Mouse (Mus musculus): ENCODE measurements around the gene Itpr1. TPM values are rescaled to one million over a fixed set of nuclear protein-coding genes. Genes with fewer than 3 reads are reported as not detected.

The Itpr1 gene
- polyA plus RNA-seq, 2 experiments = 10.7 to 17.1 TPM

DNA sequence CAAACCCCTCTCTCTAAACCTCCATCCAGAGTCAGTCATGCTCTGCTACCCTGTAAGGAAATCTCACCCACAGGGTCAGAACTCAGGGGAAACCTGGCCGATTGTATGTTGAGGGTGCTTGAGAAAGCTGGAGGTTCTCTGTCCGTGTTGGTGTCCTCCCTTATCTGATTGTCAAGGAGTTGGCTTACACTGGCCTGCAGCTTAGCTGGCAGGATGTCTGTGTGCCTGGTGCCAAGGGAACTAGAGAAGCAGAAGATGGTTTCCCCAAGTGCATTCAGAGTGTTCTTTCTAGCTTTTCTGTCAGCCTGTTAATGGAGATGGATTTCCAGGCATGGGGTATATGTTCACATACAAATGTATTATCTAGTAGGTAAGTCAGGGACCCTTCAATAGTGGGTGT is 296.4 kb downstream of the Itpr1 start:
- Histone ChIP-seq H3K9me3 (ENCODE audit: control insufficient read depth, low read length) (no peaks in the 10 kb centered on the region), H3K4me1 (ENCODE audit: control insufficient read depth, insufficient read depth, low read length) (no peaks in the 10 kb centered on the region), H3K27ac (replicated peaks; ENCODE audit: low read depth, low read length) (no peak overlapping the region), H3K4me3 (replicated peaks; ENCODE audit: low read length) (no peak overlapping the region), H3K9ac (ENCODE audit: low read depth, low read length, severe bottlenecking) (no peak overlapping the region), H3K36me3 (ENCODE audit: control insufficient read depth, insufficient read depth, low read length) (no peaks in the 10 kb centered on the region; the same call in 1 of the 2 replicates), H3K27me3 (ENCODE audit: control insufficient read depth, insufficient read depth, low read length) (no peaks in the 10 kb centered on the region), H3K4me2 (replicated peaks; ENCODE audit: low read depth, low read length, severe bottlenecking) (no peak overlapping the region)
- 82% methylated on average over 2 of the region's 2 CpGs for WGBS
- ATAC-seq (ENCODE audit: low FRiP score, low read depth) (no peak), DNase-seq (ENCODE audit: low spot score) (no peak)
- TF ChIP-seq POLR2A (IDR thresholded peaks at IDR 0.05; ENCODE audit: borderline replicate concordance, extremely low read depth, insufficient read depth, insufficient read length) = no peak

DNA sequence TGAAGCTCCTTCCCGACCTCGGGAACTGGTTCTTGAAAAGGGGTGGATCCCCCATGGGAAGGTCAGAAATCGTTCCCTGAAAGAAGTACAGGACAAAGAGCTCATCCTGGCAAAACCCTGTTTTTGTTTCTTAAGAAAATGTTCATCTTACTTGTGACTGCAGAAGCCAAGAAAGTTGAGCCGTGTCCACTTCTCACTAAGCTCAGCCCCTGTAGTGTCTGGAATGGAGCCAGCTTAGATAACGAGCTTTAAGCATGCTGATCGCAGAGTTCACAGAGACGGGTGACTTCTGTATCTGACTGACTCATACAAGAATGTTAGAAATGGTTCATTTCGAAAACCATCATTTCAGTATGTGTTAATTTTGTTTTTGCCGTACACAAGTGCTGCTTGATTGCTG is 297.2 kb downstream of the Itpr1 start:
- Histone ChIP-seq H3K9ac (ENCODE audit: low read depth, low read length, severe bottlenecking) (no peak overlapping the region), H3K36me3 (ENCODE audit: control insufficient read depth, insufficient read depth, low read length) (no peaks in the 10 kb centered on the region; the same call in 1 of the 2 replicates), H3K9me3 (ENCODE audit: control insufficient read depth, low read length) (no peaks in the 10 kb centered on the region), H3K4me2 (replicated peaks; ENCODE audit: low read depth, low read length, severe bottlenecking) (no peak overlapping the region), H3K27ac (replicated peaks; ENCODE audit: low read depth, low read length) (no peak overlapping the region), H3K27me3 (ENCODE audit: control insufficient read depth, insufficient read depth, low read length) (no peaks in the 10 kb centered on the region), H3K4me3 (replicated peaks; ENCODE audit: low read length) (no peak overlapping the region), H3K4me1 (ENCODE audit: control insufficient read depth, insufficient read depth, low read length) (no peaks in the 10 kb centered on the region)
- 64% methylated on average over 9 of the region's 9 CpGs for WGBS
- no peak for TF ChIP-seq POLR2A (IDR thresholded peaks at IDR 0.05; ENCODE audit: borderline replicate concordance, extremely low read depth, insufficient read depth, insufficient read length)
- DNase-seq (ENCODE audit: low spot score) (no peak), ATAC-seq (ENCODE audit: low FRiP score, low read depth) (no peak)

DNA sequence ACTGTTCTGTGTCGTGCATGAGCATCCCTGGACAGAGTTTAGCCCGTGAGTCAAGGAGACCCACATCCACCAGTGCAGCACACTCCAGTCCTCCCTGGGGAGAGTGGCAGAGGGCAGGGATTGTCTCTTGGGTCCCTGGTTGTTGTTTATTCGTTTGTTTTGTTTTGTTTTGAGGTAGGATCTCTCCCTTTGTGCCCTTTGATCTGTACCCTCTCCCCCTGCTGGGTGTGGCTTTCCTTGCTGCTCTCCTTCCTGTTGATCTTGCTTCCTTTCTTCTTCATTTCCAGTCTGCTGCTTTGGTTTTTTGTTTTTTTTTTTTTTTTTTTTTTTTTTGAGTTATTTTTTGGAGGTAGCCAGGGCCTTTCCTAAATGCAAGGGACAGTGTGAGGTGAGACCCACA is 299.2 kb downstream of the Itpr1 start:
- Histone ChIP-seq H3K27me3 (ENCODE audit: control insufficient read depth, insufficient read depth, low read length) (no peaks in the 10 kb centered on the region), H3K9me3 (ENCODE audit: control insufficient read depth, low read length) (no peaks in the 10 kb centered on the region), H3K4me2 (replicated peaks; ENCODE audit: low read depth, low read length, severe bottlenecking) (no peak overlapping the region), H3K27ac (replicated peaks; ENCODE audit: low read depth, low read length) (no peak overlapping the region), H3K4me3 (replicated peaks; ENCODE audit: low read length) (no peak overlapping the region), H3K4me1 (ENCODE audit: control insufficient read depth, insufficient read depth, low read length) (peaks cover 4% of the 10 kb centered on the region; the same call in 1 of the 2 replicates), H3K9ac (ENCODE audit: low read depth, low read length, severe bottlenecking) (no peak overlapping the region), H3K36me3 (ENCODE audit: control insufficient read depth, insufficient read depth, low read length) (no peaks in the 10 kb centered on the region; the same call in 1 of the 2 replicates)
- TF ChIP-seq POLR2A (IDR thresholded peaks at IDR 0.05; ENCODE audit: borderline replicate concordance, extremely low read depth, insufficient read depth, insufficient read length) = no peak
- no peak for ATAC-seq (ENCODE audit: low FRiP score, low read depth)
- 60% methylated on average over 3 of the region's 3 CpGs for WGBS
- DNase-seq (ENCODE audit: low spot score) = no peak

DNA sequence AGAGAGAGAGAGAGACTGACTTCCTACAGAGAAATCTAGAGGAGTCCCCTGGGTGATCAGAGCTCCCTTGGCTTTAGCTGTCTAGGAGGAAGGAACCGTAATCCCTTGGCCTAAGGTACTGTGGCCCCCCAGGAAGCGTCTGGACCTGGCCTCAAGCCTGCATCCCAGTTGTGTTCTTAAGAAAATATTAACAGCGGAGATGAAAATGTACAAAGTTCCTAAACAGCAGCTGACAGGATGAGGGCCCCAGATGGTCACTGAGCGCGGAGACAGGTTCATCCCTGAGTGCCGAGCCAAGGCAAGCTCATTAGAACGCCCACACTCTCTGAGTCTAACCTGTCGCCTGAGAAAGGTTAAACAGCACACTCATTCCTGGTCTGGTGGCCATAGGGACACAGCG is 300.1 kb downstream of the Itpr1 start:
- no peak for DNase-seq (ENCODE audit: low spot score)
- Histone ChIP-seq H3K27ac (replicated peaks; ENCODE audit: low read depth, low read length) (no peak overlapping the region), H3K4me1 (ENCODE audit: control insufficient read depth, insufficient read depth, low read length) (peaks cover 8% of the 10 kb centered on the region; the same call in 1 of the 2 replicates), H3K4me3 (replicated peaks; ENCODE audit: low read length) (no peak overlapping the region), H3K9me3 (ENCODE audit: control insufficient read depth, low read length) (no peaks in the 10 kb centered on the region), H3K36me3 (ENCODE audit: control insufficient read depth, insufficient read depth, low read length) (no peaks in the 10 kb centered on the region; the same call in 1 of the 2 replicates), H3K9ac (ENCODE audit: low read depth, low read length, severe bottlenecking) (no peak overlapping the region), H3K27me3 (ENCODE audit: control insufficient read depth, insufficient read depth, low read length) (no peaks in the 10 kb centered on the region), H3K4me2 (replicated peaks; ENCODE audit: low read depth, low read length, severe bottlenecking) (no peak overlapping the region)
- 85% methylated on average over 9 of the region's 9 CpGs for WGBS
- ATAC-seq (ENCODE audit: low FRiP score, low read depth) = no peak
- TF ChIP-seq POLR2A (IDR thresholded peaks at IDR 0.05; ENCODE audit: borderline replicate concordance, extremely low read depth, insufficient read depth, insufficient read length) = no peak

DNA sequence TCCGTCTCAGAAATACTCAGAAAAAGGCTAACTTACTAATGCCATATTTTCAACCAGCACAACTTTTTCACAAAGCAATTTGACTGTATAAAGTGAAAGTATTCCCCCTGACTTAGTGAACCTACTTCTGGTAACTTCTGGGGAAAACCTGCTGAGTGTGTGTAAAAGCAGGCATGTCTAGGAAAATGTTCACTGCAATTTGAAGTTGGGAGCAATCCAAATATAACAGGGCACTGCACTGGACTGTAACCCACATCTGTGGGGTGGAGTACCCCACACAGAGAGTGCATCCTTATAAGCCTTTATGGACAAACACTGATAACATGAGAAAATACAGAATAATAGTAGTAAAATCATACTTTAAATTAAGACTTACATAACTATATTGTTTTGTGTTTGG is 303.4 kb downstream of the Itpr1 start:
- no peak for DNase-seq (ENCODE audit: low spot score)
- ATAC-seq (ENCODE audit: low FRiP score, low read depth) = no peak
- no peak for TF ChIP-seq POLR2A (IDR thresholded peaks at IDR 0.05; ENCODE audit: borderline replicate concordance, extremely low read depth, insufficient read depth, insufficient read length)
- no peak overlapping the region for H3K4me2 ChIP-seq (replicated peaks; ENCODE audit: low read depth, low read length, severe bottlenecking)
- H3K36me3 ChIP-seq (ENCODE audit: control insufficient read depth, insufficient read depth, low read length) = peaks cover 5% of the 10 kb centered on the region; the same call in 1 of the 2 replicates
- no peak overlapping the region for H3K9ac ChIP-seq (ENCODE audit: low read depth, low read length, severe bottlenecking)
- H3K4me3 ChIP-seq (replicated peaks; ENCODE audit: low read length) = no peak overlapping the region
- 56% methylated on average over 1 of the region's 1 CpGs for WGBS
- H3K27me3 ChIP-seq (ENCODE audit: control insufficient read depth, insufficient read depth, low read length) = no peaks in the 10 kb centered on the region
- H3K4me1 ChIP-seq (ENCODE audit: control insufficient read depth, insufficient read depth, low read length) = peaks cover 8% of the 10 kb centered on the region; the same call in 1 of the 2 replicates
- no peaks in the 10 kb centered on the region for H3K9me3 ChIP-seq (ENCODE audit: control insufficient read depth, low read length)
- H3K27ac ChIP-seq (replicated peaks; ENCODE audit: low read depth, low read length) = no peak overlapping the region
